Mouse (Mus musculus) urinary bladder, adult 2 months (tissue): ENCODE data around the gene S1pr4. TPM values are rescaled to one million over a fixed set of nuclear protein-coding genes. Genes with fewer than 3 reads are reported as not detected.

ENCODE experiments used
- polyA plus RNA-seq: library from polyadenylated mRNA; depleted of rRNA; stranded (reverse); fragments of >200 nt; gene quantifications from 2 replicates; pipeline ENCODE4 v1.2.3, GENCODE M21; 2012; rRNA removed

S1pr4 gene
- polyA plus RNA-seq, 1 experiment = 2.2 TPM

Other genes with a start within 250 kb of the S1pr4 start
- gene Matk, start 247.2 kb downstream of the S1pr4 start, polyA plus RNA-seq = 2.2 and 2.6 TPM in 2 replicates
- 95.9 and 103 TPM in 2 replicates for gene Mrpl54, start 233.2 kb downstream of the S1pr4 start, polyA plus RNA-seq
- gene Apba3, start 233.2 kb downstream of the S1pr4 start, polyA plus RNA-seq = 45.9 and 48.3 TPM in 2 replicates
- gene Tjp3, start 208.6 kb downstream of the S1pr4 start, polyA plus RNA-seq = 23.7 and 25.1 TPM in 2 replicates
- 38.6 and 48.9 TPM in 2 replicates for gene Pip5k1c, start 207.2 kb downstream of the S1pr4 start, polyA plus RNA-seq
- 27.7 and 29.5 TPM in 2 replicates for gene Cactin, start 179.0 kb downstream of the S1pr4 start, polyA plus RNA-seq
- gene Tbxa2r, start 171.4 kb downstream of the S1pr4 start, polyA plus RNA-seq = 9.3 and 11.6 TPM in 2 replicates
- 3.2 and 6.5 TPM in 2 replicates for gene Gipc3, start 156.9 kb downstream of the S1pr4 start, polyA plus RNA-seq
- gene Hmg20b, start 149.7 kb downstream of the S1pr4 start, polyA plus RNA-seq = 82.9 and 91.7 TPM in 2 replicates
- 12.1 and 12.4 TPM in 2 replicates for gene Mfsd12, start 142.6 kb downstream of the S1pr4 start, polyA plus RNA-seq
- gene 4930404N11Rik, start 134.3 kb downstream of the S1pr4 start, polyA plus RNA-seq = 1.9 and 2.1 TPM in 2 replicates
- 34.1 and 34.4 TPM in 2 replicates for gene Fzr1, start 121.6 kb downstream of the S1pr4 start, polyA plus RNA-seq
- gene Dohh, start 115.7 kb downstream of the S1pr4 start, polyA plus RNA-seq = 42.9 and 47.4 TPM in 2 replicates
- 3.6 and 3.8 TPM in 2 replicates for gene Gm48551, start 115.7 kb downstream of the S1pr4 start, polyA plus RNA-seq
- gene Gm48552, start 111.1 kb downstream of the S1pr4 start, polyA plus RNA-seq = 2.7 and 3.6 TPM in 2 replicates
- 5.0 and 6.9 TPM in 2 replicates for gene Smim24, start 107.1 kb downstream of the S1pr4 start, polyA plus RNA-seq
- 28.4 and 67.0 TPM in 2 replicates for gene Nfic, start 44.5 kb downstream of the S1pr4 start, polyA plus RNA-seq
- gene Celf5, start 17.4 kb downstream of the S1pr4 start, polyA plus RNA-seq = 0.44 and 0.49 TPM in 2 replicates
- 79.9 and 89.6 TPM in 2 replicates for gene Ncln, start 3.7 kb downstream of the S1pr4 start, polyA plus RNA-seq
- gene Gna15, start 24.1 kb upstream of the S1pr4 start, polyA plus RNA-seq = 16.1 and 16.2 TPM in 2 replicates
- gene Gna11, start 45.1 kb upstream of the S1pr4 start, polyA plus RNA-seq = 84.0 and 88.5 TPM in 2 replicates
- gene Aes, start 59.4 kb upstream of the S1pr4 start, polyA plus RNA-seq = 385 and 562 TPM in 2 replicates
- gene Tle2, start 74.4 kb upstream of the S1pr4 start, polyA plus RNA-seq = 67.4 and 93.4 TPM in 2 replicates
- 38.1 and 47.5 TPM in 2 replicates for gene Tle6, start 100.9 kb upstream of the S1pr4 start, polyA plus RNA-seq
- 2.2 and 2.3 TPM in 2 replicates for gene BC025920, start 106.1 kb upstream of the S1pr4 start, polyA plus RNA-seq
- 21.3 and 21.5 TPM in 2 replicates for gene Sirt6, start 127.7 kb upstream of the S1pr4 start, polyA plus RNA-seq
- gene Ankrd24, start 128.4 kb upstream of the S1pr4 start, polyA plus RNA-seq = 31.0 and 37.3 TPM in 2 replicates
- gene Gm10778, start 148.9 kb upstream of the S1pr4 start, polyA plus RNA-seq = 3.0 and 3.1 TPM in 2 replicates
- gene Zfp433, start 204.7 kb upstream of the S1pr4 start, polyA plus RNA-seq = 5.4 and 5.9 TPM in 2 replicates